Mouse (Mus musculus) right cerebral cortex, postnatal 25 days (tissue): ENCODE data around the gene Acot9.
A peak's percentile ranks its signal among the peaks of the same experiment; 100 is the strongest.

Source experiments
- DNase-seq: peaks from one replicate; pipeline ENCODE4 v3.0.0; 2022

Acot9 gene

DNA sequence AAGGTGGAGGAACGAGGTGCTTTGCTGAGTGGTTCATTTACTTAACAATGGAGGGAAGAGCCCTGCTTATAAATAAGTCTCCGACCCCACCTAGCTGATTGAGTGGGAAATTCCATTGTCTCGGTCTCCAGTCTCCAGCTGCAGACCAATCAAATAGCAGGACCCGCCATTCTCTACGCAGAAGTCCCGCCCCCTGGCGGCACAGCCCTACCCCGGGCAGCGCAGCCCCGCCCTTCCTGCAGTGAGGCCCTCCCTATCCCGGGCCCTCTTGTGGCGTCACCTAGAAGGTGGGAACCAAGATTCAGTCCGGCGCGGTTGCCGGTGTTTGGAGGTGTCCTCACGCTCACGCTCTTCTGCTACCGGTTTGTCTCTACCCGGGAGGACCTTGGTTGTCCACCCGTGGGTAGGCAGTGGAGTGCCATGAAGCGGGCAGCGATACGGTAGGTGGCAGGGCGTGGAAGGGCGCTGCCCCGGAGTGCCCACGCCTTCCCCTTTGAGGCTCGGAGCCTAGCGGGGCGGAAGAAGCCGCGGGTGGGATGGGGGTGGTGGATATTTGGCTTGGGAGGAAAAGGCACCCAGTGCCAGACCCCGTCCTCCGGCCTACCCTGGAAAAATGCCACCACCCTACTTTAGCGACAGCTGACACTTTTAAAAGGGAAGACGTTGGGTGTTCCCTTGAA lies at the start of gene Acot9:
Gene Acot9 (plus strand): TSS at position 209 of the 680 bp plus-strand sequence.
- DNase-seq = peak; percentile 87

- no peak for DNase-seq
These were observed 47.7 kb upstream of the Acot9 start for GRCm38 (mm10) chrX:155214291-155215136.

DNA sequence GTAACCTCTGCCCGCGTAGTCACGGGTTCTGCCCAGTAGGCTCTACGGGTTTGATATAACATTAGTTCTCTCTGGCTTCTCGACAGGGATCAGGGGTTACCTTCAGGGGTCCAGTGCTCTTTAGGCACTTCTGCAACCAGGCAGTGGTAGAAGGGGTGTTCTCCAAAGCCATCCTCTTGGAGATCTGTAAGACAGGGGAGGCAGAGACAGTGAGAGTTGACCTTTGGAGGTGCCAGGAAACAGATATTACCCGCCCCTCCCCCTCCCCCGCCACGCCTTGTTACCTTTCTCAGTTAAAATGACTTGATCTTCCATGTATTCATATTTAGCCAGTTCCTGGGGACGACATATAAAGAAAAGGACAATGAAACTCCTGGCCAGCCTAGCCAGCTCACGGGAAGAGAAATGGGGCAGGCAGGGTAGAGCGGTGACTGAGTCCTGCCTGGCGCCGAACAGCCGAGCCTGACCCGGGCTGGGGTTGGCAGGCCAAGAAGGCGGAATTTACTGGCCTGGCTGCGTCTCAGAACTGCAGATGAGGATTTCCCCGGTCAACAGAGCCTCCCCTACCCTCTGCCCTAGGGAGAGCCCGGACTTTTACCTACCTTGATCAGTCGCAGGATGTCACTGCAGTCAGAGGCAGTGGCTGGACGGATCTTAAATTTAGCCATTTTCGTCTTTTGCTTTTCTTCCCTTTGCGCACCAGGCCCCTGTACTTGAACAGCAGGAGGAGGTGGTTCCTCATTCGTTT lies 46.6 kb upstream of the Acot9 start:
- no peak for DNase-seq

DNA sequence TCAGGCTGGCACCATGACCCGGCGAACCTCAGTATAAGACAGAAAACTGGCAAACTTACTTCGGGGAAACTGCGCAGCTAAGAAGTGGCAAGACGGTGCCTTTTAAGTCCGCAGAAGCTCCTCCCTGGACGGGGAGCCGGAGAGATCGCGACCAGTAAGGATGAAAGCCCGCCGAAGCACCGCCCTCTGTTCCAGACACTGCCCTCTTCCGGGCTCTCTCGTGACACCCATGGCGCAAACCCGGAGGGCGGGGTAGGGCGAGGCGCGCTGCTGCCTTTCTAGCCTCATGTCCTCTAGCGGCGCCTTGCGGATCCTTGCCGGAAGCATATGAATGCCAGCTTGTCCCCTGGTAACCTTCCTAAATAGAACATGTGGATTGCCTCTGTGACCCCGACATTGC lies 46.0 kb upstream of the Acot9 start, which contains the start of gene Sat1:
Gene Sat1 (minus strand): TSS at position 179 of the 400 bp plus-strand sequence.
- DNase-seq = peak; percentile 85

GRCm38 (mm10) chrX:155218277-155218676 lies 44.0 kb upstream of the Acot9 start:
- DNase-seq = no peak

DNA sequence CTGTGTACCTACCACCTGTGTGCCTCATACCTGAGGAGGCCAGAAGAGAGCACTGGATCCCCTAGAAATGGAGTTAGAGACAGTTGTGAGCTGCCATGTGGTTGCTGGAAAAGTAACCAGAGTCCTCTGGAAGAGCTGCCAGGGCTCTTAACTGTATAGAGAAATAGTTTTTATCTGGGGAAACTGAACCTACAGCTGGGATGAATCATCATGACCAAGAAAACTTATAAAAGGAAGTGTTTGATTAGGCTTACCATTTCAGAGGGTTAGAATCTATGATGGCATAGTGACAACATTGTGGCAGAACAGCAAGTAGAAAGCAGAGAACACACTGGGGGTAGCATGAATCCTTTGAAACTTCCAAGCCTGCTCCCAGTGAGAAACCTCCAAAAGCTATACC lies 5.4 kb upstream of the Acot9 start:
- DNase-seq = no peak

- DNase-seq = no peak
These were observed 641 bp downstream of the Acot9 start for GRCm38 (mm10) chrX:155262915-155263252.

DNA sequence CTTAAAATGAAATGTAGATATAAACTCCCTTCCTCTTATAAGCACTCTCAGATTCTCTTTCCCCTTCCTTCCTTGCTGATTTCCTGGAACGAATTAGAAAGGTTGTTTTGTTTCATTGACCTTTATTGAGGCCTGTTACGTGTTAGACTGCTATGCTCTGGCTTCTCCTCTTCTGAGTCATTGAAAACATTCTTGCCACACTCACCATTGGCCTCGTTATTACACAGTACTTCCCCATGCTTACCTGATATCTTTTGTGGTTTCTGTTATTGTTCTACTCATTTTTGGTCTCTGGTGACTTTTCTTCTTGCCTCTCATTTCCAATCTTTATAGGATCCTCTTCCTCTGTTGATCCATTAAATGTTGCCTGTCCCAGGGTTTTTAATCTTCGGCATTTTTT lies 16.2 kb downstream of the Acot9 start:
- DNase-seq = no peak

GRCm38 (mm10) chrX:155280427-155281044 lies 18.3 kb downstream of the Acot9 start:
- DNase-seq = no peak

DNA sequence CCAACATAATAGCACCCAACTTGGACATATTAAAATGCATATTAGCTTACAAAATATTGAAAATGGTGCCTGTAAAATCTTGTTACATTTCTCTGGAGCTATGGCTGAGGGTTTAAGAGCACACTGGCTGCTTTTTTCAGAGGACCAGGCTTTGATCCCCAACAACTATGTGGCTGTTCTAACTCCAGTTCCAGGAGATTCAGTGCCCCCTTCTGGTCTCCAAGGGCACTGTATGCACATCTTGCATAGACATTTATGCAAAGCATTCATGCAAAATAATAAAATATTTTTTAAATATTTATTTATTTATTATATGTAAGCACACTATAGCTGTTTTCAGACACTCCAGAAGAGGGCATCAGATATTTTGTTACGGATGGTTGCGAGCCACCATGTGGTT lies 44.1 kb downstream of the Acot9 start:
- DNase-seq = no peak

DNA sequence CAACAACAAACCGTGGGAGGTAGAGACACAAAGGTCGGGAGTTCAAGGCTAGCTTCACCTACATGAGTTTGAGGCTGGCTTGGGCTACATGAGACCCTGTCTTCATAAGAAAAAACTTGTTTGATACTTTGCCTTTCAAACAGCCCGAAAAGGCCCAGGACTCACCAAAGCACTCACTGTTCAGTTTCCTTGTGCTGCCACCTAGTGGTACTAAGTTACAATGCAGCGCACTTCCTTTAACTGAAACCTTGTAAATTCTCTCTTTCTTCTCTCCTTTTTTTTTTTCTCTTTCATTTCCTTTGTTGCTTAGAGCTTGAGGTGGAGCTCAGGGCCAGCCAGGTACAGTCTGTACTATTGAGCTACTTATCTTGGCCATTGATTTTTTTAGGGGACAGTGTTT lies 55.8 kb downstream of the Acot9 start:
- DNase-seq = no peak

- no peak for DNase-seq
These were observed 75.3 kb downstream of the Acot9 start for GRCm38 (mm10) chrX:155337567-155337904.

GRCm38 (mm10) chrX:155337905-155338721 lies 75.9 kb downstream of the Acot9 start:
- peak; percentile 76 for DNase-seq

- no peak for DNase-seq
These were observed 78.4 kb downstream of the Acot9 start, which contains the start of gene Prdx4 for GRCm38 (mm10) chrX:155340654-155341053. Gene Prdx4, minus strand, starts transcription at chrX:155340754.

- DNase-seq = no peak
These were observed 84.0 kb downstream of the Acot9 start for GRCm38 (mm10) chrX:155346249-155346648.
